8 mouse cellular contexts compared by ENCODE assay signal in the genomic region with DNA sequence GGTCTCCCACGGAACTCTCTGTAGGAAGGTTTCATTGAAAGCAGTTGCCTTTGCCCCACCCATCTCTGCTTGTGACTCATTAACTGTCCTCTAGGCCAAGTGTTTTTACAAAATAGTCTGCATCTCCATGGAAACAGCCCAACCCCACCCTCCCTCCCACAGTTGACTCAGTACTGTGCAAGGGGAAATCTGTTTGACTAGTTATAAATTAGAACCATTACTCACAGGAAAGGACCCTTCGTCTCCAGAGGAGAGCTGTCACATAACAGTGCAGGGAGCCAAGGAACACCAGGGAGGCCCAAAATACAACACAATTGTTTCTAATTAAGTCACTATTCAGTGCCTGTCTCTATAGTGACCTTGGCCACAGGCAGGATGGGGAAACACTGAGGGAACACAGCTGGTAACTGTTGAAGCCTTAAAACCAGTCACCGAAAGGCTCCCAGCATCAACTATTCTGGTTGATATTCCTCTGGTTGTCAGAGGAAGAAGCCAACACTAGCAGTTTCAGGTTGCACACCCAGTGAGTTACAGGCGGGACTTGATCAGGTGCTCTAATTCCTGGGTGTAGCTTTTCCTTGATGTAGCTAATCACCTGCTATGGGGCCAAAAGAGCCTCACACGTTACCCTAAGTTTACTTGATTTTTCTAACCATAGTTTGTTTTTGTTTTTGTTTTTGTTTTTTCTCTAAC. TPM values are rescaled to one million over a fixed set of nuclear protein-coding genes. Genes with fewer than 3 reads are reported as not detected.
DNase-seq lines count a peak whose midpoint lies in the region; ATAC-seq lines count a peak whose summit lies in the region.

No protein-coding gene starts in this region.

- H3K27ac ChIP-seq in liver, embryonic 13.5 days: no peak overlapping the region
- no peak overlapping the region for H3K27ac ChIP-seq in neural tube, embryonic 12.5 days

- ATAC-seq in liver, embryonic 13.5 days (ENCODE audit: low read depth): peak; percentile 71
- peak; percentile 89 for ATAC-seq in neural tube, embryonic 12.5 days (ENCODE audit: low FRiP score, low read depth)

- no peaks in the 10 kb centered on the region for H3K27me3 ChIP-seq in liver, embryonic 13.5 days
- H3K27me3 ChIP-seq in neural tube, embryonic 12.5 days (replicated peaks): peaks cover 48% of the 10 kb centered on the region

- peak; percentile 21 to 22 for DNase-seq in spleen, postnatal 36 days (ENCODE audit: low spot score in 2 of 2)
- DNase-seq in spleen, adult 12 weeks (ENCODE audit: low spot score): no peak
- peak; percentile 94 for DNase-seq in fibroblast of lung, adult 2 months (ENCODE audit: low read depth)
- DNase-seq in heart, postnatal 10 days: peak; percentile 82 to 83
- DNase-seq in kidney, postnatal 14 days: peak; percentile 90
- DNase-seq in liver, embryonic 13.5 days: no peak
- DNase-seq in cerebellum, adult 8-10 months: no peak

- intact Hi-C loops in heart, postnatal 10 days (cut with DNase I): loop anchor here (2.0 kb wide), 2 partner anchors 29 to 43 kb away; partner anchors contain the start of gene S100a10

- no peak overlapping the region for H3K9ac ChIP-seq in liver, embryonic 13.5 days
- no peak overlapping the region for H3K9ac ChIP-seq in neural tube, embryonic 12.5 days

- H3K4me3 ChIP-seq in liver, embryonic 13.5 days (replicated peaks): no peak overlapping the region
- no peak overlapping the region for H3K4me3 ChIP-seq in neural tube, embryonic 12.5 days

- H3K4me2 ChIP-seq in liver, embryonic 13.5 days: no peak overlapping the region
- no peak overlapping the region for H3K4me2 ChIP-seq in neural tube, embryonic 12.5 days (replicated peaks)

- no peaks in the 10 kb centered on the region; the same call in none of the 2 replicates for H3K4me1 ChIP-seq in liver, embryonic 13.5 days (replicated peaks)
- peaks cover 3% of the 10 kb centered on the region; the same call in 1 of the 2 replicates for H3K4me1 ChIP-seq in neural tube, embryonic 12.5 days

- no peaks in the 10 kb centered on the region for H3K9me3 ChIP-seq in liver, embryonic 13.5 days (replicated peaks)
- H3K9me3 ChIP-seq in neural tube, embryonic 12.5 days: no peaks in the 10 kb centered on the region

- no peaks in the 10 kb centered on the region for H3K36me3 ChIP-seq in liver, embryonic 13.5 days
- H3K36me3 ChIP-seq in neural tube, embryonic 12.5 days: no peaks in the 10 kb centered on the region

- 47% methylated on average over 5 of the region's 5 CpGs for WGBS in liver, embryonic 13.5 days (ENCODE audit: insufficient replicate concordance)
- WGBS in neural tube, embryonic 12.5 days: 20% methylated on average over 5 of the region's 5 CpGs

RNA-seq across cellular contexts. Expression of gene S100a10, which starts 42.5 kb away (rescaled TPM):
- total RNA-seq in heart, postnatal 10 days (2021): 100 to 1,000 TPM; 143 to 197 TPM
- polyA plus RNA-seq in liver, embryonic 13.5 days (2015; fragmentation: Nextera tagmentation; extraction: Ambion mirVana): 69.5 and 71.2 TPM in 2 replicates
- polyA plus RNA-seq in neural tube, embryonic 12.5 days (2016; fragmentation: Nextera tagmentation; extraction: Ambion mirVana): 248 and 305 TPM in 2 replicates

RNA-seq across cellular contexts. Expression of gene Tdpoz2, which starts 55.1 kb away (rescaled TPM):
- not detected for total RNA-seq in heart, postnatal 10 days (2021)
- not detected in 2 replicates for polyA plus RNA-seq in liver, embryonic 13.5 days (2015; fragmentation: Nextera tagmentation; extraction: Ambion mirVana)
- not detected in 2 replicates for polyA plus RNA-seq in neural tube, embryonic 12.5 days (2016; fragmentation: Nextera tagmentation; extraction: Ambion mirVana)

Comparison
In these comparisons a context has a peak if more than half of its experiments do, and no peak if none do; other contexts are left out.
1. DNase-seq: peak in spleen, postnatal 36 days (2 of 2), fibroblast of lung, adult 2 months (single experiment), heart, postnatal 10 days (2 of 2) and kidney, postnatal 14 days (single experiment); none in spleen, adult 12 weeks (single experiment), liver, embryonic 13.5 days (single experiment) and cerebellum, adult 8-10 months (single experiment).